Mouse (Mus musculus): ENCODE measurements around the gene Slc16a1. TPM values are rescaled to one million over a fixed set of nuclear protein-coding genes. Genes with fewer than 3 reads are reported as not detected.

The Slc16a1 gene
- 10 to 100 TPM; 71.6 to 74.2 TPM for total RNA-seq (2021)
- long read RNA-seq, experiment 1, full-length matches to known transcripts = 51 of 62 reads
- long read RNA-seq, experiment 1, partial matches to known transcripts = 10 of 62 reads
- long read RNA-seq, experiment 1, other reads (novel, unspliced or antisense) = 1 of 62 reads
- long read RNA-seq, experiment 2, full-length matches to known transcripts = 42 of 57 reads
- long read RNA-seq, experiment 2, partial matches to known transcripts = 8 of 57 reads
- long read RNA-seq, experiment 2, other reads (novel, unspliced or antisense) = 7 of 57 reads

- DNase-seq (ENCODE audit: low spot score in 2 of 2) = peak; percentile 81 to 89
Observed at GRCm38 (mm10) chr3:104638403-104638779, at the start of gene Slc16a1. Slc16a1 (plus strand) TSS chr3:104638668.

GRCm38 (mm10) chr3:104596451-104597134, 41.9 kb upstream of the Slc16a1 start:
- no peak for DNase-seq (ENCODE audit: low spot score in 2 of 2)

- DNase-seq (ENCODE audit: low spot score in 2 of 2) = peak; percentile 82 to 96
Observed at GRCm38 (mm10) chr3:104597135-104597764, 41.2 kb upstream of the Slc16a1 start.

- DNase-seq (ENCODE audit: low spot score in 2 of 2) = no peak
Observed at GRCm38 (mm10) chr3:104599296-104600150, 38.9 kb upstream of the Slc16a1 start.

- DNase-seq (ENCODE audit: low spot score in 2 of 2) = no peak
Observed at GRCm38 (mm10) chr3:104600691-104601090, 37.8 kb upstream of the Slc16a1 start.

GRCm38 (mm10) chr3:104601680-104602079, 36.8 kb upstream of the Slc16a1 start:
- no peak for DNase-seq (ENCODE audit: low spot score in 2 of 2)

GRCm38 (mm10) chr3:104609690-104610380, 28.6 kb upstream of the Slc16a1 start:
- DNase-seq (ENCODE audit: low spot score in 2 of 2) = no peak

- DNase-seq (ENCODE audit: low spot score in 2 of 2) = peak in 1 of 2 experiments; percentile 43
Observed at GRCm38 (mm10) chr3:104610453-104611230, 27.8 kb upstream of the Slc16a1 start.

GRCm38 (mm10) chr3:104611951-104612350, 26.5 kb upstream of the Slc16a1 start:
- no peak for DNase-seq (ENCODE audit: low spot score in 2 of 2)

GRCm38 (mm10) chr3:104613102-104613501, 25.4 kb upstream of the Slc16a1 start:
- no peak for DNase-seq (ENCODE audit: low spot score in 2 of 2)

- no peak for DNase-seq (ENCODE audit: low spot score in 2 of 2)
Observed at GRCm38 (mm10) chr3:104614081-104614480, 24.4 kb upstream of the Slc16a1 start.

- no peak for DNase-seq (ENCODE audit: low spot score in 2 of 2)
Observed at GRCm38 (mm10) chr3:104615216-104615615, 23.3 kb upstream of the Slc16a1 start.

GRCm38 (mm10) chr3:104616155-104616554, 22.3 kb upstream of the Slc16a1 start:
- peak; percentile 45 to 52 for DNase-seq (ENCODE audit: low spot score in 2 of 2)

- DNase-seq (ENCODE audit: low spot score in 2 of 2) = no peak
Observed at GRCm38 (mm10) chr3:104621841-104622240, 16.6 kb upstream of the Slc16a1 start.

- DNase-seq (ENCODE audit: low spot score in 2 of 2) = no peak
Observed at GRCm38 (mm10) chr3:104629810-104630209, 8.7 kb upstream of the Slc16a1 start.

- DNase-seq (ENCODE audit: low spot score in 2 of 2) = no peak
Observed at GRCm38 (mm10) chr3:104630941-104631340, 7.5 kb upstream of the Slc16a1 start.

- DNase-seq (ENCODE audit: low spot score in 2 of 2) = no peak
Observed at GRCm38 (mm10) chr3:104632560-104633162, 5.8 kb upstream of the Slc16a1 start.

GRCm38 (mm10) chr3:104636491-104636890, 2.0 kb upstream of the Slc16a1 start:
- no peak for DNase-seq (ENCODE audit: low spot score in 2 of 2)
